Mouse (Mus musculus): ENCODE results near the gene Olfr203.

GRCm38 (mm10) chr16:59280542-59280941 is 18.1 kb upstream of the Olfr203 start:
- no peak for TF ChIP-seq CTCF (IDR thresholded peaks at IDR 0.05; ENCODE audit: low read depth)
- TF ChIP-seq EP300 (IDR thresholded peaks at IDR 0.05; ENCODE audit: low read depth) = no peak

All from liver, postnatal 0 days (tissue).